Mouse (Mus musculus) layer of hippocampus, adult 18-20 months (tissue): Measurements from ENCODE around the gene Cabp4. TPM values are rescaled to one million over a fixed set of nuclear protein-coding genes. Genes with fewer than 3 reads are reported as not detected.
"Not testable (repeated sequence)": the region's sequence is repeated elsewhere in the genome, so short reads cannot be mapped to it uniquely, and the experiment has no call there.

Experiments used
- DNase-seq, 2 experiments: peaks; one replicate each; pipeline ENCODE4 v3.0.0; 2022; ENCODE audit warnings: low spot score in 2 of 2
- total RNA-seq, 2 experiments: library from RNA; stranded (reverse); gene quantifications; 2 replicates each; pipeline ENCODE4 v1.2.3; 2021

Gene Cabp4
- total RNA-seq, 2 experiments from 2014 or later = 0.22 to 0.30 TPM

GRCm38 (mm10) chr19:4147782-4148490 lies 4.1 kb upstream of the Cabp4 start:
- no peak for DNase-seq

GRCm38 (mm10) chr19:4147022-4147405 lies 3.2 kb upstream of the Cabp4 start:
- no peak for DNase-seq

GRCm38 (mm10) chr19:4146366-4147021 lies 2.7 kb upstream of the Cabp4 start:
- no peak for DNase-seq

- DNase-seq = no peak
These were observed 2.1 kb upstream of the Cabp4 start for GRCm38 (mm10) chr19:4145936-4146335.

- DNase-seq = no peak
These were observed 991 bp upstream of the Cabp4 start for GRCm38 (mm10) chr19:4144550-4145498.

GRCm38 (mm10) chr19:4142416-4143173 lies 1.2 kb downstream of the Cabp4 start:
- no peak for DNase-seq

GRCm38 (mm10) chr19:4140147-4140546 lies 3.7 kb downstream of the Cabp4 start:
- no peak for DNase-seq

GRCm38 (mm10) chr19:4139446-4139845 lies 4.4 kb downstream of the Cabp4 start, which contains the start of gene Gpr152:
TSS of gene Gpr152 (plus strand) at chr19:4139787.
- DNase-seq = no peak

- DNase-seq = no peak
These were observed 5.9 kb downstream of the Cabp4 start for GRCm38 (mm10) chr19:4137913-4138312.

GRCm38 (mm10) chr19:4136463-4136862 lies 7.4 kb downstream of the Cabp4 start:
- DNase-seq = no peak

- not testable (repeated sequence) for DNase-seq
These were observed 7.9 kb downstream of the Cabp4 start for GRCm38 (mm10) chr19:4135963-4136345.

GRCm38 (mm10) chr19:4135229-4135962 lies 8.4 kb downstream of the Cabp4 start:
- not testable (repeated sequence) for DNase-seq

GRCm38 (mm10) chr19:4134354-4134753 lies 9.5 kb downstream of the Cabp4 start:
- no peak for DNase-seq

GRCm38 (mm10) chr19:4131768-4132167 lies 12.1 kb downstream of the Cabp4 start:
- DNase-seq = no peak

GRCm38 (mm10) chr19:4131075-4131474 lies 12.8 kb downstream of the Cabp4 start:
- no peak for DNase-seq

GRCm38 (mm10) chr19:4130106-4130505 lies 13.7 kb downstream of the Cabp4 start:
- DNase-seq = no peak

GRCm38 (mm10) chr19:4129462-4129861 lies 14.4 kb downstream of the Cabp4 start:
- DNase-seq = no peak

- no peak for DNase-seq
These were observed 16.9 kb downstream of the Cabp4 start for GRCm38 (mm10) chr19:4126759-4127495.
